Mouse (Mus musculus) kidney, postnatal 0 days (tissue): ENCODE results near the gene Igsf9. TPM values are rescaled to one million over a fixed set of nuclear protein-coding genes. Genes with fewer than 3 reads are reported as not detected.

Source experiments
- ATAC-seq: fragments of 200-750 bp; cut with Nextera tagmentation; replicated peaks from 2 replicates; pipeline ENCODE4 v1.8.0; 2017; ENCODE audit warnings: low read depth, moderate number of reproducible peaks, moderate TSS enrichment, moderate library complexity; ENCODE audit not compliant: low FRiP score
- DNase-seq: peaks from one replicate; pipeline ENCODE4 v3.0.0-alpha.2; 2016; ENCODE audit warnings: low spot score
- H3K27ac ChIP-seq: fragments of 300-500 bp; sonication (generic); 2 replicates; pipeline ENCODE4 v1.5.1; 2014; ENCODE audit warnings: mild to moderate bottlenecking
- H3K27me3 ChIP-seq: fragments of 300-500 bp; sonication (generic); 2 replicates; pipeline ENCODE4 v1.6.1; 2014; ENCODE audit warnings: low read length, mixed read lengths; ENCODE audit not compliant: insufficient read depth
- H3K36me3 ChIP-seq: fragments of 300-500 bp; sonication (generic); 2 replicates; pipeline ENCODE4 v1.6.1; 2014; ENCODE audit warnings: low read length, mixed read lengths; ENCODE audit not compliant: insufficient read depth
- H3K4me1 ChIP-seq: fragments of 300-500 bp; sonication (generic); replicated peaks from 2 replicates; pipeline ENCODE4 v1.6.1; 2014; ENCODE audit warnings: antibody characterized with exemption, low read length, mixed read lengths; ENCODE audit not compliant: insufficient read depth
- H3K4me2 ChIP-seq: fragments of 300-500 bp; sonication (generic); 2 replicates; pipeline ENCODE4 v1.6.1; 2014; ENCODE audit warnings: mild to moderate bottlenecking, low read length, moderate library complexity, mixed read lengths
- H3K4me3 ChIP-seq: fragments of 300-500 bp; sonication (generic); replicated peaks from 2 replicates; pipeline ENCODE4 v1.5.1; 2014; ENCODE audit warnings: low read depth, low read length
- H3K9ac ChIP-seq: fragments of 300-500 bp; sonication (generic); 2 replicates; pipeline ENCODE4 v1.6.1; 2014; ENCODE audit warnings: low read depth, low read length
- H3K9me3 ChIP-seq: fragments of 300-500 bp; sonication (generic); replicated peaks from 2 replicates; pipeline ENCODE4 v1.6.1; 2016; ENCODE audit warnings: low read length, inconsistent platforms, mixed read lengths
- CTCF ChIP-seq: IDR thresholded peaks from 2 replicates; pipeline ENCODE4 v1.5.1; 2016; ENCODE audit warnings: antibody characterized with exemption, low read depth, mild to moderate bottlenecking, moderate library complexity
- WGBS: fragments of 180-500 bp; shearing (Covaris S2); extraction: QIAGEN DNeasy Blood & Tissue Kit; methylation state at CpG from one replicate; pipeline ENCODE4 v1.1.7; 2014; 5-methylcytosine and 5-hydroxymethylcytosine counted together
- polyA plus RNA-seq: library from polyadenylated mRNA; unstranded; fragments of >200 nt; fragmentation: Nextera tagmentation; extraction: Ambion mirVana; gene quantifications from 2 replicates; pipeline ENCODE4 v1.2.1, GENCODE M21; 2015

Gene Igsf9
- polyA plus RNA-seq, 1 experiment from 2014 or later, result 12.5 TPM

- no peak overlapping the region for H3K9ac ChIP-seq
- H3K9me3 ChIP-seq, result no peaks in the 10 kb centered on the region
- H3K4me1 ChIP-seq, result no peaks in the 10 kb centered on the region
- no peak overlapping the region for H3K4me3 ChIP-seq
- ATAC-seq (no peak), DNase-seq (no peak)
- H3K4me2 ChIP-seq, result no peak overlapping the region
- H3K27me3 ChIP-seq, result no peaks in the 10 kb centered on the region
- TF ChIP-seq CTCF, result no peak
- no peak overlapping the region for H3K27ac ChIP-seq
- 88% methylated on average over 2 of the region's 2 CpGs for WGBS
- no peaks in the 10 kb centered on the region for H3K36me3 ChIP-seq
Observed at GRCm38 (mm10) chr1:172438621-172439020, 43.0 kb upstream of the Igsf9 start.

- ATAC-seq, result no peak
- no peak for DNase-seq
Observed at GRCm38 (mm10) chr1:172440521-172440920, 41.1 kb upstream of the Igsf9 start.

GRCm38 (mm10) chr1:172441935-172442445 is 39.6 kb upstream of the Igsf9 start:
- DNase-seq, result no peak
- H3K4me1 ChIP-seq, result no peaks in the 10 kb centered on the region
- no peaks in the 10 kb centered on the region for H3K36me3 ChIP-seq
- no peaks in the 10 kb centered on the region for H3K27me3 ChIP-seq
- no peaks in the 10 kb centered on the region for H3K9me3 ChIP-seq
- H3K4me2 ChIP-seq, result no peak overlapping the region
- no peak overlapping the region for H3K4me3 ChIP-seq
- no peak for TF ChIP-seq CTCF
- H3K9ac ChIP-seq, result no peak overlapping the region
- 84% methylated on average over 9 of the region's 9 CpGs for WGBS
- H3K27ac ChIP-seq, result no peak overlapping the region
- ATAC-seq, result no peak

More at GRCm38 (mm10) chr1:172440521-172440920, 41.1 kb upstream of the Igsf9 start:
- Histone ChIP-seq H3K4me3 (no peak overlapping the region), H3K27me3 (no peaks in the 10 kb centered on the region), H3K27ac (no peak overlapping the region), H3K4me2 (no peak overlapping the region), H3K9ac (no peak overlapping the region), H3K4me1 (no peaks in the 10 kb centered on the region), H3K9me3 (no peaks in the 10 kb centered on the region), H3K36me3 (no peaks in the 10 kb centered on the region)
- TF ChIP-seq CTCF, result no peak
- WGBS, result 86% methylated on average over 3 of the region's 3 CpGs

GRCm38 (mm10) chr1:172450226-172450625 is 31.4 kb upstream of the Igsf9 start:
- Histone ChIP-seq H3K9ac (no peak overlapping the region), H3K27me3 (no peaks in the 10 kb centered on the region), H3K9me3 (no peaks in the 10 kb centered on the region), H3K4me1 (no peaks in the 10 kb centered on the region), H3K36me3 (no peaks in the 10 kb centered on the region), H3K27ac (no peak overlapping the region), H3K4me2 (no peak overlapping the region), H3K4me3 (no peak overlapping the region)
- peak; percentile 27; the same call in 1 of the 2 replicates for TF ChIP-seq CTCF
- ATAC-seq (no peak), DNase-seq (no peak)
- WGBS, result 58% methylated on average over 2 of the region's 2 CpGs

- WGBS, result 35% methylated on average over 17 of the region's 17 CpGs
- no peak for ATAC-seq
Observed at GRCm38 (mm10) chr1:172450848-172451470, 30.6 kb upstream of the Igsf9 start.

GRCm38 (mm10) chr1:172452911-172453310 is 28.7 kb upstream of the Igsf9 start:
- no peak for TF ChIP-seq CTCF
- Histone ChIP-seq H3K9ac (no peak overlapping the region), H3K4me1 (no peaks in the 10 kb centered on the region), H3K9me3 (no peaks in the 10 kb centered on the region), H3K36me3 (no peaks in the 10 kb centered on the region), H3K4me3 (no peak overlapping the region), H3K27me3 (no peaks in the 10 kb centered on the region), H3K27ac (no peak overlapping the region), H3K4me2 (no peak overlapping the region)
- ATAC-seq, result no peak
- WGBS, result 44% methylated on average over 2 of the region's 2 CpGs
- DNase-seq, result no peak

More at GRCm38 (mm10) chr1:172450848-172451470, 30.6 kb upstream of the Igsf9 start:
- H3K9me3 ChIP-seq, result no peaks in the 10 kb centered on the region
- no peaks in the 10 kb centered on the region for H3K36me3 ChIP-seq
- H3K27ac ChIP-seq, result no peak overlapping the region
- no peak overlapping the region for H3K9ac ChIP-seq
- no peak overlapping the region for H3K4me3 ChIP-seq
- H3K4me2 ChIP-seq, result no peak overlapping the region; the same call in 1 of the 2 replicates
- H3K4me1 ChIP-seq, result no peaks in the 10 kb centered on the region
- no peak for TF ChIP-seq CTCF
- H3K27me3 ChIP-seq, result no peaks in the 10 kb centered on the region
- no peak for DNase-seq
